Mouse (Mus musculus) limb, embryonic 14.5 days (tissue): Measurements from ENCODE around the gene Prss54. TPM values are rescaled to one million over a fixed set of nuclear protein-coding genes. Genes with fewer than 3 reads are reported as not detected.
"Not testable (repeated sequence)": the region's sequence is repeated elsewhere in the genome, so short reads cannot be mapped to it uniquely, and the experiment has no call there.

Experiments used
- ATAC-seq: fragments of 200-750 bp; cut with Nextera tagmentation; 2 replicates; pipeline ENCODE4 v1.8.0; 2017; ENCODE audit warnings: low read depth, moderate number of reproducible peaks, moderate TSS enrichment; ENCODE audit not compliant: low FRiP score
- DNase-seq: peaks from one replicate; pipeline ENCODE4 v3.0.0-alpha.2; 2015; ENCODE audit warnings: low spot score
- H3K27ac ChIP-seq: fragments of 300-500 bp; sonication (generic); replicated peaks from 2 replicates; pipeline ENCODE4 v1.5.1; 2014; ENCODE audit warnings: low read depth, mild to moderate bottlenecking, low read length, moderate library complexity, mixed read lengths
- H3K27me3 ChIP-seq: fragments of 300-500 bp; sonication (generic); 2 replicates; pipeline ENCODE4 v1.6.1; 2014; ENCODE audit warnings: low read length, mixed read lengths; ENCODE audit not compliant: control insufficient read depth, insufficient read depth
- H3K36me3 ChIP-seq: fragments of 300-500 bp; sonication (generic); 2 replicates; pipeline ENCODE4 v1.6.1; 2014; ENCODE audit warnings: mild to moderate bottlenecking, low read length, moderate library complexity, mixed read lengths; ENCODE audit not compliant: control insufficient read depth, insufficient read depth
- H3K4me1 ChIP-seq: fragments of 300-500 bp; sonication (generic); 2 replicates; pipeline ENCODE4 v1.6.1; 2014; ENCODE audit warnings: antibody characterized with exemption, low read length, mixed read lengths; ENCODE audit not compliant: control insufficient read depth, insufficient read depth
- H3K4me2 ChIP-seq: fragments of 300-500 bp; sonication (generic); replicated peaks from 2 replicates; pipeline ENCODE4 v1.6.1; 2014; ENCODE audit warnings: low read depth, mild to moderate bottlenecking, low read length, moderate library complexity; ENCODE audit not compliant: severe bottlenecking
- H3K4me3 ChIP-seq: fragments of 300-500 bp; sonication (generic); replicated peaks from 2 replicates; pipeline ENCODE4 v1.5.1; 2014; ENCODE audit warnings: low read length
- H3K9ac ChIP-seq: fragments of 300-500 bp; sonication (generic); 2 replicates; pipeline ENCODE4 v1.6.1; 2014; ENCODE audit warnings: mild to moderate bottlenecking, low read depth, low read length, moderate library complexity; ENCODE audit not compliant: severe bottlenecking
- H3K9me3 ChIP-seq: fragments of 300-500 bp; sonication (generic); 2 replicates; pipeline ENCODE4 v1.6.1; 2016; ENCODE audit warnings: low read length; ENCODE audit not compliant: control insufficient read depth
- POLR2A ChIP-seq: fragments of 200-500 bp; IDR thresholded peaks from 2 replicates; pipeline ENCODE4 v1.8.0; 2012; ENCODE audit warnings: inconsistent platforms, mild to moderate bottlenecking, moderate library complexity, borderline replicate concordance; ENCODE audit not compliant: insufficient read depth, insufficient read length; ENCODE audit errors: extremely low read depth
- WGBS: fragments of 180-500 bp; shearing (Covaris S2); extraction: QIAGEN DNeasy Blood & Tissue Kit; methylation state at CpG from one replicate; pipeline ENCODE4 v1.1.7; 2014; 5-methylcytosine and 5-hydroxymethylcytosine counted together
- polyA plus RNA-seq, 2 experiments: library from polyadenylated mRNA; depleted of rRNA in 1 of 2; stranded (reverse) in 1 of 2; unstranded in 1 of 2; fragments of >200 nt; fragmentation: Nextera tagmentation in 1 of 2; extraction: Ambion mirVana in 1 of 2; gene quantifications; 2 replicates each; pipeline versions ENCODE4 v1.2.1 to v1.2.3; 2012 to 2014

Prss54 gene
- polyA plus RNA-seq, 2 experiments, result not detected

DNA sequence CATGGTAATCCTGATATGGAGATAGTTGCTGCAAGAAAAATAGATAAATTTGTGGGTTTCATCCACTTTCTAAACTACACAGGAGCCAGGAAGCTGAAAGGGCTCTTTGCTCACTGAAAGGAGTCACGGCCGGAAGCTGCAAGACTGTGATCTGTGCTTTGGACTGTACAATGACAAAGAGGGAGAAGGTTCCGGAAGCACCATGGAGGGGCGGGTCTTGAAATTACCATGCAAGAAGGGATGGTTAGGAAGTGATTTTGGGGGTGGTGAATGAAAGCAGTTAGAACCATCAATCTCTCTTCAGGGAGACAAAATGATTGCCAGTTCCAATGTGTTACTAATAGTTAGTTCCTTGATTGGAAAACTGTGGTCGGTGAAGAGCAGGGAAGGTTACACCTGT lies 33.3 kb upstream of the Prss54 start:
- H3K36me3 ChIP-seq, result no peaks in the 10 kb centered on the region
- H3K27ac ChIP-seq, result no peak overlapping the region
- H3K4me1 ChIP-seq, result no peaks in the 10 kb centered on the region
- ATAC-seq (no peak), DNase-seq (no peak)
- H3K27me3 ChIP-seq, result 0 out of 2 replicates have a peak, but pooled peaks cover 4% of the 10 kb centered on the region
- TF ChIP-seq POLR2A, result no peak
- 77% methylated on average over 5 of the region's 5 CpGs for WGBS
- H3K4me3 ChIP-seq, result no peak overlapping the region
- H3K9ac ChIP-seq, result no peak overlapping the region
- H3K4me2 ChIP-seq, result no peak overlapping the region
- no peaks in the 10 kb centered on the region for H3K9me3 ChIP-seq

- Histone ChIP-seq H3K27me3 (0 out of 2 replicates have a peak, but pooled peaks cover under 1% of the 10 kb centered on the region), H3K4me1 (no peaks in the 10 kb centered on the region), H3K27ac (no peak overlapping the region), H3K9me3 (no peaks in the 10 kb centered on the region), H3K4me3 (no peak overlapping the region), H3K4me2 (no peak overlapping the region), H3K9ac (no peak overlapping the region), H3K36me3 (no peaks in the 10 kb centered on the region)
- WGBS, result 46% methylated on average over 9 of the region's 9 CpGs
- ATAC-seq (peak; percentile 64; the same call in 1 of the 2 replicates), DNase-seq (peak; percentile 20)
- no peak for TF ChIP-seq POLR2A
These were observed 31.1 kb upstream of the Prss54 start for GRCm38 (mm10) chr8:95607210-95607609.

DNA sequence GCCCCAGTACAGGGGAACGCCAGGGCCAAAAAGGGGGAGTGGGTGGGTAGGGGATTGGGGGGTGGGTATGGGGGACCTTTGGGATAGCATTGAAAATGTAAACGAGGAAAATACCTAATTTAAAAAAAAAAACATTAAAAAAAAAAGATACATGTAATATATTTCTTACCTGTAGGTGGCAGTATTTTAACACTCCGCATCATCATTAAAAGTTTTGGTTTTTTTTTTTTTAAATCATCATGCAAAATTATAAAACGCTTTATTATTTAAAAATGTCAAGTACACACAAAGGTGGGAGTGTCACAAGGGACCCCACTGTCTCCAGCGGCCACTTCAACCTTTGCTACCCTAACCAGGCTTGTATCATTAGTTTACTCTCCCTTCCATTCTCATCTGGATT lies 30.4 kb upstream of the Prss54 start:
- H3K4me2 ChIP-seq, H3K27me3 ChIP-seq, H3K9me3 ChIP-seq, H3K27ac ChIP-seq, DNase-seq, ATAC-seq, H3K36me3 ChIP-seq, H3K4me1 ChIP-seq, H3K9ac ChIP-seq, H3K4me3 ChIP-seq: not testable (repeated sequence)
- WGBS, result 22% methylated on average over 4 of the region's 5 CpGs

DNA sequence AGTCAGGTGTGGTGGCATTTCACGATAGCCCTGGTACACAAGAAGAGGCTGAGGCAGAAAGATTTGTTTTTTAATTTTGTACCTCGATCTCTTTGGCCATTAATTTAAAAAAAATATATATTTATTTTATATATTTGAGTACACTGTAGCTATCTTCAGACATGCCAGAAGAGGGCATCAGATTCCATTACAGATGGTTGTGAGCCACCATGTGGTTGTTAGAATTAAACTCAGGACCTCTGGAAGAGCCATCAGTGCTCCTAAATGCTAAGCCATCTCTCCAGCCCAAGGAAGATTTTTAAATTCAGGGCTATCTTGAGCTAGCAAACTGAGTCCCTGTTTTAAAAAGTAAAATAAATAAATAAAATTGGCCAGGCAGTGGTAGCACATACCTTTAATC lies 26.0 kb upstream of the Prss54 start:
- H3K36me3 ChIP-seq, result no peaks in the 10 kb centered on the region
- no peak for TF ChIP-seq POLR2A
- no peak for DNase-seq
- H3K27ac ChIP-seq, result no peak overlapping the region
- H3K9me3 ChIP-seq, result no peaks in the 10 kb centered on the region
- WGBS, result 67% methylated on average over 2 of the region's 2 CpGs
- H3K4me3 ChIP-seq, result no peak overlapping the region
- H3K27me3 ChIP-seq, result no peaks in the 10 kb centered on the region
- no peak for ATAC-seq
- no peaks in the 10 kb centered on the region for H3K4me1 ChIP-seq
- H3K4me2 ChIP-seq, result no peak overlapping the region
- H3K9ac ChIP-seq, result no peak overlapping the region

DNA sequence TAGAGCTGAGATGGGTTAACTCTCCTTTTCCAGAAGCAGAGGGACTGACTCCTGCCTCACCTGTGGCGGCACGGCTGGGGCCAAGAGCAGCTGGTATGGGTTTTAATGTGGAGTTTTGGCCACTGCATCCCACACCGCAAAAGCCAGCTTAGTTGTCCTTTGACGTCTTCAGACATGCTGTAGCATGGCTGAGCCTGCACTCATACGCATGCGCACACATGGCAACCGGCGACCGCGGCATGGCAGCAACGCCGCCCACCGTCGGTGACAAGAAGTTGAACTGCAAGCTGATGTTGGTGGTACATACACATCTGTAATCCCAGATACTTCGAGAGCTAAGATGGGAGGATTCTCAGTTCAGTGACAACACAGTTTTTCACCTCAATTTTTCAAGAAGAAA lies 25.2 kb upstream of the Prss54 start:
- no peak for TF ChIP-seq POLR2A
- no peak for ATAC-seq
- 70% methylated on average over 15 of the region's 15 CpGs for WGBS

GRCm38 (mm10) chr8:95599861-95600260 lies 23.7 kb upstream of the Prss54 start:
- Histone ChIP-seq H3K27me3 (no peaks in the 10 kb centered on the region), H3K36me3 (no peaks in the 10 kb centered on the region), H3K9ac (no peak overlapping the region), H3K4me3 (no peak overlapping the region), H3K27ac (no peak overlapping the region), H3K4me1 (no peaks in the 10 kb centered on the region), H3K9me3 (no peaks in the 10 kb centered on the region), H3K4me2 (no peak overlapping the region)
- WGBS, result 12% methylated on average over 11 of the region's 11 CpGs
- no peak for TF ChIP-seq POLR2A
- DNase-seq (peak; percentile 58), ATAC-seq (no peak)

More for the DNA sequence above, 25.2 kb upstream of the Prss54 start:
- H3K27ac ChIP-seq, result no peak overlapping the region
- no peak for DNase-seq
- H3K9me3 ChIP-seq, result no peaks in the 10 kb centered on the region
- no peak overlapping the region for H3K4me3 ChIP-seq
- no peaks in the 10 kb centered on the region for H3K27me3 ChIP-seq
- no peaks in the 10 kb centered on the region for H3K4me1 ChIP-seq
- H3K4me2 ChIP-seq, result no peak overlapping the region
- H3K9ac ChIP-seq, result no peak overlapping the region
- H3K36me3 ChIP-seq, result no peaks in the 10 kb centered on the region
